Mouse (Mus musculus) liver, adult 2 months (tissue): ENCODE data around the gene Vps35l.

ENCODE experiments used
- CTCF ChIP-seq: fragments of 200-500 bp; IDR thresholded peaks from 2 replicates; pipeline ENCODE4 v1.5.1; 2011; ENCODE audit warnings: low read depth, low read length, control low read depth
- POLR2A ChIP-seq: fragments of 200-500 bp; IDR thresholded peaks from 2 replicates; pipeline ENCODE4 v1.6.1; 2011; ENCODE audit warnings: low read length, control low read depth; ENCODE audit not compliant: insufficient read depth; ENCODE audit errors: extremely low read depth

DNA sequence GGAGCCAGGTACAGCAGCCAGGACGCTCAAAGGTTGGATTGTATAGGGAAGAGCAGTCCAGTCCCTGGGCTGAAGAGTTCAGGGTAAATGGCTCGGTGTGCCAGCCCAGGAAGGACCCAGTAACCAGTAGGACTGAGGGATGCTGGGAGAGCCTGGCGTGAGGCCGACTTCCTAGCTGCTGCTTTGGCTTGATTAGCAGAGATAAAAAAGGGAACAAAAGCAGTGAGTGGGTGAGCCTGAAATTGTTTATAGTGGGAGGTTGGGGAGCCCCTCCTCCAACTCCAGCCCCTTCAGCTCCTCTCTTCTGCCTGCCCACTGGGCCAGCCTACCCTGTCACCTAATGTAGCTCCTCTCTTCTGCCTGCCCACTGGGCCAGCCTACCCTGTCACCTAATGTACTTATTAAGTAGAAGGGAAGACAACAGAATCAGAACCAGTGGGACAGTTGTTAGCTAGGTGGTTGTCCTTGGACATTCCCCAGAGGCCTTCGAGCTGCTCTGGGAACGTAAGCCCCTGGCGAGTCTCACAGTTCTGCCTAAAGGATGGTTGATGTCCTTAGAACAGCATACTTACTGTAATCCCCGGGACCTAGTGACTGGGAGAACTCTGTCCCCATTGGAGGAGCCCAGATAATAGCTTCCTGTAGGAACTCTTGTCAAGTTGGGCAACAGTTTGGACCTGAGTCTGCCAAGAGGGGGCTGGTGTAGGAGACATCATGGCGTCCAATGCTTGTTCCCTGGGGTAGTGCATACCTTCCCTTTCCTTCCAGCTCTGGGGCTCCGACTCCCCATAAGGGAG is 37.8 kb downstream of the Vps35l start:
- no peak for TF ChIP-seq CTCF
- TF ChIP-seq POLR2A, result no peak
